Mouse (Mus musculus) heart, embryonic 14.5 days (tissue): ENCODE data around the gene Stx5a. TPM values are rescaled to one million over a fixed set of nuclear protein-coding genes. Genes with fewer than 3 reads are reported as not detected.

Experiments used
- ATAC-seq: fragments of 200-750 bp; cut with Nextera tagmentation; 2 replicates; pipeline ENCODE4 v1.8.0; 2017; ENCODE audit warnings: low read depth, moderate TSS enrichment; ENCODE audit not compliant: insufficient number of reproducible peaks, insufficient read depth, low FRiP score
- H3K27ac ChIP-seq, 2 experiments: fragments of 200-500 bp in 1 of 2; fragments of 300-500 bp in 1 of 2; sonication (generic) in 1 of 2; replicated peaks in 1 of 2; 2 replicates each; pipeline ENCODE4 v1.5.1; 2012 to 2014; ENCODE audit warnings: low read depth in 2 of 2, low read length in 2 of 2, control low read depth in 1 of 2, mild to moderate bottlenecking in 1 of 2, mixed read lengths in 1 of 2; ENCODE audit not compliant: control insufficient read depth in 1 of 2, insufficient read depth in 1 of 2
- H3K27me3 ChIP-seq: fragments of 300-500 bp; sonication (generic); 2 replicates; pipeline ENCODE4 v1.6.1; 2014; ENCODE audit warnings: mild to moderate bottlenecking, low read length, control low read depth; ENCODE audit not compliant: control insufficient read depth, insufficient read depth
- H3K36me3 ChIP-seq: fragments of 300-500 bp; sonication (generic); 2 replicates; pipeline ENCODE4 v1.6.1; 2014; ENCODE audit warnings: mild to moderate bottlenecking, control low read depth, low read length, mixed read lengths; ENCODE audit not compliant: control insufficient read depth, insufficient read depth
- H3K4me1 ChIP-seq, 2 experiments: fragments of 200-500 bp in 1 of 2; fragments of 300-500 bp in 1 of 2; sonication (generic) in 1 of 2; 2 replicates each; pipeline ENCODE4 v1.6.1; 2012 to 2014; ENCODE audit warnings: low read length in 2 of 2, control low read depth in 1 of 2, mixed read lengths in 1 of 2; ENCODE audit not compliant: control insufficient read depth in 2 of 2, insufficient read depth in 2 of 2
- H3K4me2 ChIP-seq: fragments of 300-500 bp; sonication (generic); 2 replicates; pipeline ENCODE4 v1.6.1; 2014; ENCODE audit warnings: mild to moderate bottlenecking, low read length
- H3K4me3 ChIP-seq, 2 experiments: fragments of 200-500 bp in 1 of 2; fragments of 300-500 bp in 1 of 2; sonication (generic) in 1 of 2; 2 replicates each; pipeline ENCODE4 v1.5.1; 2012 to 2014; ENCODE audit warnings: low read length in 2 of 2, mild to moderate bottlenecking in 2 of 2, control low read depth in 1 of 2, low read depth in 1 of 2, moderate library complexity in 1 of 2; ENCODE audit not compliant: control insufficient read depth in 1 of 2, insufficient read depth in 1 of 2
- H3K9ac ChIP-seq: fragments of 300-500 bp; sonication (generic); 2 replicates; pipeline ENCODE4 v1.6.1; 2014; ENCODE audit warnings: mild to moderate bottlenecking, low read length
- H3K9me3 ChIP-seq: fragments of 300-500 bp; sonication (generic); 2 replicates; pipeline ENCODE4 v1.6.1; 2016; ENCODE audit warnings: low read length, control low read depth; ENCODE audit not compliant: control insufficient read depth
- WGBS: fragments of 180-500 bp; shearing (Covaris S2); extraction: QIAGEN DNeasy Blood & Tissue Kit; methylation state at CpG from one replicate; pipeline ENCODE4 v1.1.7; 2014; 5-methylcytosine and 5-hydroxymethylcytosine counted together
- polyA plus RNA-seq: library from polyadenylated mRNA; unstranded; fragments of >200 nt; fragmentation: Nextera tagmentation; extraction: Ambion mirVana; gene quantifications from 2 replicates; pipeline ENCODE4 v1.2.1, GENCODE M21; 2014

Stx5a gene
- polyA plus RNA-seq, 1 experiment from 2014 or later: 83.5 TPM

DNA sequence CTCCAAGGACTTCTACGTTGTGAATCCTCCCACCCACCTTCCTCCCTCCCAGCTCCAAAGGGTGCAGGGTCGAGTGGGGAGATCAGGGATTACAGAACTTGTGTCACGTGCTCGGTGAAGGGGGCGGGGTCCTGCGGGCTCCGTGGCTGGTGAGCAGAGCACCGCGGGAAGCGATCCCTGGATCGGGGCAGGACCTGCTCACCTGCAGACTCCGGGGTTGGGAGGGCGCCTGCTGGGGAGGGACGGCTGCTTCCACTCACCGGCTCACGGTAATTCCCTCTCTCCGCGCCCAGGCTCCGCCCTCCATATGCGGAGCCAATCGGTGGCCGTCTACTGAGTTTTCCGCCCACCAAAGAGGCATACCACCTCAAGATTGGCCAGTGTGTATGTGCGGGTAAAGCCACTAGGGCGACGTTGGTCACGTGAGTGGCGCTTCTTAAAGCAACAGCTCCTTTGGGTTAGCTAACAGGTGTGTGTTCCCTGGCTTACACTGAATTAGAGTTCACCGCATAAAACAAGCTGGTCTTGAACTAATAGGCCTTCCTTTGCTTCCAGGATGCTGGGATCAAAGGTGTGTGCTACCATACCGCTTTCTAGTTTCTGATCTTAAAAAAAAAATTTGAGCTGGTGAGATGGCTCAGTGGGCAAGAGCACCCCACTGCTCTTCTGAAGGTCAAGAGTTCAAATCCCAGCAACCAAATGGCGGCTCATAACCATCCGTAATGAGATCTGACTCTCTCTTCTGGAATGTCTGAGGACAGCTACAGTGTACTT is 45.0 kb downstream of the Stx5a start, which contains the start of gene Taf6l:
Taf6l (minus strand) TSS at position 410 of the 774 bp plus-strand sequence.
- H3K27me3 ChIP-seq: no peaks in the 10 kb centered on the region
- H3K9ac ChIP-seq: peak within 1 kb of the TSS; percentile 79
- ATAC-seq: peak; percentile 99
- peaks cover 26% of the 10 kb centered on the region for H3K36me3 ChIP-seq
- under 1% methylated on average over 32 of the region's 32 CpGs for WGBS
- peak within 1 kb of the TSS; percentile 35 to 80; a peak in 3 of 4 replicates for H3K27ac ChIP-seq
- H3K4me2 ChIP-seq: peak within 1 kb of the TSS; percentile 86
- 0 out of 4 replicates have a peak, but pooled peaks cover 0 to 6% of the 10 kb centered on the region in 2 experiments for H3K4me1 ChIP-seq
- no peaks in the 10 kb centered on the region for H3K9me3 ChIP-seq
- peak within 1 kb of the TSS; percentile 67 to 85 for H3K4me3 ChIP-seq

DNA sequence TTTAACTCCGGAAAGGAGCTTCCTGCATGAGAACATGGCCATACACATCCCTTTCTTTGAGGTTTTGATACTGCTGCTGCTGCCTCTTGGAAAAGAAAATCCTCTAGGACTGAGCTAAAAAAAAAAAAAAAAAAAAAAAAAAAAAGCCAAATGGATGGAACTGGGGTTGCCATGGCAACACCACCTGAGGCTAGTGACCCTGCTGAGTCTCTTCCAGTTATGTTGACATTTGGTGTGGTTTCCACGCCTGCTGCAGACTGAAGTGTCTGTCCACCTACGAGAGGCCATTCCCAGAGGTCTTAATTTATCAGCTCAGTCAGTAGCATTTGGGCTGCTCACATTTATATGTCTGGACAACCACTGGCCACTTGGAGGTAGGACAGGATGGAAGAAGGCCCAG is 47.3 kb downstream of the Stx5a start:
- no peak for ATAC-seq
- Histone ChIP-seq H3K9ac (no peak overlapping the region), H3K9me3 (peaks cover 4% of the 10 kb centered on the region; the same call in 1 of the 2 replicates), H3K27me3 (no peaks in the 10 kb centered on the region), H3K36me3 (peaks cover 18% of the 10 kb centered on the region), H3K4me1 (0 out of 4 replicates have a peak, but pooled peaks cover 0 to 6% of the 10 kb centered on the region in 2 experiments), H3K4me3 (no peak overlapping the region), H3K4me2 (no peak overlapping the region), H3K27ac (no peak overlapping the region)
- 37% methylated on average over 3 of the region's 3 CpGs for WGBS

DNA sequence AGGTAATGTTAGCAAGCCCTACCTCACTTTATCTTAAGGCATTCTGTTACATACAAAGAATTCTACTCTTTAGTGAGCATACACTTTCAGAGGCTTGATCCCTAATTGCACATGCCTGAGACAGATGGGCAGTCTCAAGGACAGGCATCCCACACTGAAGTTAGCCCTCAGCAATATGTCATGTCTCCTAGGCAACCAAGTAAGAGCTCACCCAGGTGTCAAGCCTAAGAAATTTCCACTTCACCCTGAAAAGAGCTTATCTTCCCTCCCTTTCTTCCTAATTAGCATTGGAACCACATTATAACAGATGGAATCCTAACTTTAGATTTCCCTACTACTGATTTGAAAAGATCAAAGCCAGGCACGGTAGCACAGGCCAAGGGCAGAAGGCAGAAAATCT is 48.0 kb downstream of the Stx5a start:
- Histone ChIP-seq H3K27ac (no peak overlapping the region), H3K4me2 (no peak overlapping the region), H3K4me3 (no peak overlapping the region), H3K36me3 (peaks cover 21% of the 10 kb centered on the region), H3K9me3 (peaks cover 4% of the 10 kb centered on the region; the same call in 1 of the 2 replicates), H3K4me1 (0 out of 4 replicates have a peak, but pooled peaks cover 0 to 6% of the 10 kb centered on the region in 2 experiments), H3K9ac (no peak overlapping the region), H3K27me3 (no peaks in the 10 kb centered on the region)
- WGBS: 48% methylated on average over 1 of the region's 1 CpGs
- ATAC-seq: no peak

DNA sequence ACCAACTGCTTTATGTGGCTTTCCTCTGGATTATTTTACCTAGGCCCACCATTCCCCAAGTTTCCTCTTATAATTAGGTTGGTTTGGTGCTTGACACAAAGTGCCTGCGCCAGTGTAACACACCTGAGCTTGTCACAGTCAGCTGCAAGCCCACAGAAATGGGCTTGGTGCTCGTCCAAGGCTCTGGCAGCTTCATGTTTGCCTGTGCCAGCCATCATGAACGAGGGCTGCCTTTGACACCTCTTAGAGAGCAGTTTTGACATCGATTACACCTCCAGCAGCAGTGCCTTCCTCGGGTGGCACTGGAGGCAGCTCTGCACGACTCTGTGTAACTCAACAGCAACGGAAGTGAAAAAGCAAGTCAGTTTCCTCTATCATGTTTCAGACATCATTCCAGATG is 49.0 kb downstream of the Stx5a start:
- Histone ChIP-seq H3K27ac (no peak overlapping the region), H3K4me3 (no peak overlapping the region), H3K9me3 (peaks cover 4% of the 10 kb centered on the region; the same call in 1 of the 2 replicates), H3K4me1 (0 out of 4 replicates have a peak, but pooled peaks cover 0 to 6% of the 10 kb centered on the region in 2 experiments), H3K9ac (no peak overlapping the region), H3K27me3 (no peaks in the 10 kb centered on the region), H3K36me3 (peaks cover 31% of the 10 kb centered on the region), H3K4me2 (no peak overlapping the region)
- 74% methylated on average over 7 of the region's 7 CpGs for WGBS
- no peak for ATAC-seq

DNA sequence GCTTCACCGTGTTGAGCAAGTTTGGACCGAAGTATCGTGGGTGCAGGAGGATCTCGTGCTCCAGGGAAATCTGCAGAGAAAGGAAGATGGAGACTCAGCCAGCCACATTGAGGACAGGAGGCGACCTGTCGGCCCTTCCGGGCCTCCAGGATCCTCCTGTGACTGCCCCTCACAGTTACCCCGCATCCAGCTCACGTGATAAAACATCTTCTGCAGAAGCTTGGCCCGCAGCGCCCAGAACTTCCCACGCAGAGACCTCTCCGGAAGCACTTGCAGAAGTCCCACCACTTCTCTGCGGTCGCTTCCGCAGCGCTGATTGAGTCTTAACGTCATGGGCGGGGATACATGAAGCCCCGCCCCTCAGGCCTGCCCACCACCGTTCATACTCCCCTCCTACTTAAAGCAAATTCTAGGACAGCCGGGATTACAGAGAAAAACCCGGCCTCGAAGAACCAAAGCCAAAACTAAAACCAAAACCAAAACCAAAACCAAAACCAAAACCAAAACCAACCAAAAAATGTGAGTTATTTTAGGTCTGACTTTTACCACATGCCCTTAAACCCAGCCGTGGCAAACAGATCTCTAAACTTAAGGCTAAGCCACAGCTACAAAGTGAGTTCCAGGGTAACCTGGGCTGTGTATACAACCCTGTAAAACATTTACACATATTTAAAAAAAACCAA is 57.2 kb downstream of the Stx5a start, which contains the start of gene Polr2g:
Polr2g (minus strand) TSS at position 314 of the 683 bp plus-strand sequence.
- Histone ChIP-seq H3K9ac (peak within 1 kb of the TSS; percentile 70), H3K9me3 (no peaks in the 10 kb centered on the region), H3K4me2 (peak within 1 kb of the TSS; percentile 82), H3K36me3 (peaks cover 35% of the 10 kb centered on the region), H3K4me1 (peaks cover 8 to 12% of the 10 kb centered on the region in 2 experiments), H3K27ac (peak within 1 kb of the TSS; percentile 39 to 66), H3K27me3 (no peaks in the 10 kb centered on the region), H3K4me3 (peak within 1 kb of the TSS; percentile 51 to 78)
- 1% methylated on average over 25 of the region's 25 CpGs for WGBS
- ATAC-seq: peak; percentile 77

DNA sequence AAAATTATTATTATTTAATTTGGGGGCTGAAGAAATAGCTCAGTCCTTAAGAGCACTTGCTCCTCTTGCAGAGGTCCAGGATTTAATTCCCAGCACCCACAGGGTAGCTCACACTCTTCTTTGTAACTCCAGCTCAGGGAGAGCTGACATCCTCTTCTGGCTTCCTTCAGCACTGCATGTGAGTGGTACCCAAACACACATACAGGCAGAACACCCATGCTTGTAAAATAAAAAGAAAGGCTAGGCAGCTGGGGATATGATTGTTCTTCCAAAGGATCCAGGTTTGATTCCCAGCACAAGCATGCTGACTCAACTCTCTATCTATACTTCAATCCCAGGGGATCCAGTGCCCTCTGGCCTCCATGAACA is 57.7 kb downstream of the Stx5a start:
- Histone ChIP-seq H3K9ac (peak overlapping the region; percentile 70), H3K27ac (no peak overlapping the region), H3K36me3 (peaks cover 30% of the 10 kb centered on the region), H3K4me3 (peak overlapping the region in 1 of 2 experiments; percentile 51; a peak in 1 of 4 replicates), H3K27me3 (no peaks in the 10 kb centered on the region), H3K4me1 (peaks cover 8 to 12% of the 10 kb centered on the region in 2 experiments), H3K4me2 (peak overlapping the region; percentile 82), H3K9me3 (no peaks in the 10 kb centered on the region)
- no peak for ATAC-seq

DNA sequence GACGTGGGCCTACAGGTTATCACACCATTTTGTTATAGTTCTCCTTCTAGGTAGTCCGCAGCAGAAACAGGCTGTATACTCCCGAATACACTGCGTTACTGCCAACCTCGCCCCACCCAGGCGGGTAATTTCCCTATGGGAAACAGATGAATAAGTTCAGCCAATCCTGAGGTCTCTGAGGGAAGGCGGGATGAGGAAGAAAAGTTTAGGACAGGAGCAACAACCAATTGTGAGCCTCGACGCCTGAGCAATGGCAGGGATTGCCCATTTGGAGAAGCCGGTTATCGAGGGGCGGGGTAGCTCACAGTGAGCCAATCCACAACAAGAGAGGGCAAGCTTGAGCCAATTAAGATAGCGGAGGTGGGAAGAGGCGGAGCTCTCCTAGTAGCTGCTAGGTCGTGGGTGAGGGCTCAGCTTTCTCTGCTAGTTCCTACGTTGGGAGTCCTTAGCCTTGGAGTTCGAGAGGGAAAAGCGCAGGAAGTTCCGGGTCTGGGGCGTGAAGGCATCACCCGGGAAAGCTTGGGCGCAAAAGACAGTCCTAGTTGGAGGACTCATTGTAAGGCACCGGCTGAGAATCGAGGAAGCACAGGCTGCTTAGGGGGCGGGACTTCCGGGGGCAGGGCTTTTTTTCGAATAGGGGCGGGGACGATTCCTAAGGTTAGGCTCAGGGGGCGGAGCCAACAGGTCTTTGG is 61.1 kb downstream of the Stx5a start, which contains the start of gene Zbtb3:
Zbtb3 (plus strand) TSS at position 426 of the 692 bp plus-strand sequence.
- peak; percentile 97 for ATAC-seq
- WGBS: under 1% methylated on average over 30 of the region's 30 CpGs
- Histone ChIP-seq H3K27ac (peak within 1 kb of the TSS; percentile 76 to 96), H3K36me3 (peaks cover 31% of the 10 kb centered on the region), H3K27me3 (no peaks in the 10 kb centered on the region), H3K9me3 (no peaks in the 10 kb centered on the region), H3K4me2 (peak within 1 kb of the TSS; percentile 90), H3K4me3 (peak within 1 kb of the TSS; percentile 46 to 97), H3K4me1 (peaks cover 8 to 12% of the 10 kb centered on the region in 2 experiments), H3K9ac (peak within 1 kb of the TSS; percentile 68)
